Mouse (Mus musculus): Measurements from ENCODE around the gene Sgk1. TPM values are rescaled to one million over a fixed set of nuclear protein-coding genes. Genes with fewer than 3 reads are reported as not detected.

The Sgk1 gene
- total and polyA plus RNA-seq, 3 experiments, result 0.76 to 16.0 (median 4.3) TPM

GRCm38 (mm10) chr10:21991351-21991840 is 109.4 kb downstream of the Sgk1 start:
- no peak overlapping the region for H3K4me3 ChIP-seq (replicated peaks in 1 of 3; ENCODE audit: low read depth in 2 of 3, low read length in 2 of 3, poor library complexity in 1 of 3)
- no peak for TF ChIP-seq CHD2 (IDR thresholded peaks at IDR 0.05; ENCODE audit: low read length)
- TF ChIP-seq MAFK (IDR thresholded peaks at IDR 0.05; ENCODE audit: insufficient replicate concordance, low read length), result no peak
- no peak for TF ChIP-seq BHLHE40 (IDR thresholded peaks at IDR 0.05; ENCODE audit: low read depth, low read length)
- no peak for TF ChIP-seq USF1 (IDR thresholded peaks at IDR 0.05; ENCODE audit: low read depth, low read length)
- peak; percentile 50 for TF ChIP-seq RAD21 (IDR thresholded peaks at IDR 0.05; ENCODE audit: low read depth, low read length)
- TF ChIP-seq UBTF (IDR thresholded peaks at IDR 0.05; ENCODE audit: low read depth, low read length), result no peak
- peak in 1 of 2 experiments; percentile 56; a peak in 2 of 4 replicates for TF ChIP-seq CTCF (conservative IDR thresholded peaks at IDR 0.05 in 1 of 2, IDR thresholded peaks at IDR 0.05 in 1 of 2; ENCODE audit: low read depth in 2 of 2, low read length in 2 of 2)
- TF ChIP-seq RCOR1 (conservative IDR thresholded peaks at IDR 0.05; ENCODE audit: low read depth, low read length), result no peak
- peak; percentile 38 for TF ChIP-seq SMC3 (IDR thresholded peaks at IDR 0.05; ENCODE audit: low read depth, low read length)
- no peak for TF ChIP-seq ETS1 (conservative IDR thresholded peaks at IDR 0.05; ENCODE audit: low read depth, low read length)
- TF ChIP-seq TBP (conservative IDR thresholded peaks at IDR 0.05; ENCODE audit: low read depth, low read length), result no peak
- TF ChIP-seq SIN3A (IDR thresholded peaks at IDR 0.05; ENCODE audit: low read length), result no peak
- in situ Hi-C loops (cut with MboI; ENCODE audit: low pct_ligation_motif_present, low pct_unique_long_range_greater_than_20kb, low sequenced_read_pairs), result loop anchor here (25.0 kb wide), 1 partner anchor 379 kb away; no protein-coding TSS in a partner anchor
- peaks cover 9% of the 10 kb centered on the region for H3K27me3 ChIP-seq (replicated peaks)
- no peaks in the 10 kb centered on the region for H3K9me3 ChIP-seq (replicated peaks; ENCODE audit: low read length)
- no peak overlapping the region for H3K27ac ChIP-seq (ENCODE audit: insufficient read depth, low read depth)
- H3K36me3 ChIP-seq (replicated peaks in 1 of 2; ENCODE audit: control insufficient read depth in 1 of 2, insufficient read depth in 1 of 2, low read length in 1 of 2), result peaks cover 0 to 4% of the 10 kb centered on the region in 2 experiments
- H3K4me2 ChIP-seq (ENCODE audit: insufficient read depth, low read depth, poor library complexity, severe bottlenecking), result peak overlapping the region; percentile 68
- peaks cover 0 to 9% of the 10 kb centered on the region in 2 experiments; a peak in 2 of 4 replicates for H3K4me1 ChIP-seq (ENCODE audit: control insufficient read depth in 1 of 2, insufficient read depth in 2 of 2)
- no peaks in the 10 kb centered on the region for H3K79me2 ChIP-seq (replicated peaks; ENCODE audit: control insufficient read depth, extremely low read depth, insufficient read depth, poor library complexity, severe bottlenecking)
- dilution Hi-C loops (cut with MboI; ENCODE audit: extremely low pct_ligation_motif_present, extremely low pct_unique_long_range_greater_than_20kb, low sequenced_read_pairs), result no loop called here
- DNase-seq (ENCODE audit: extremely low read depth), result peak; percentile 27
- H3K9ac ChIP-seq (ENCODE audit: insufficient read depth, low read depth), result no peak overlapping the region

DNA sequence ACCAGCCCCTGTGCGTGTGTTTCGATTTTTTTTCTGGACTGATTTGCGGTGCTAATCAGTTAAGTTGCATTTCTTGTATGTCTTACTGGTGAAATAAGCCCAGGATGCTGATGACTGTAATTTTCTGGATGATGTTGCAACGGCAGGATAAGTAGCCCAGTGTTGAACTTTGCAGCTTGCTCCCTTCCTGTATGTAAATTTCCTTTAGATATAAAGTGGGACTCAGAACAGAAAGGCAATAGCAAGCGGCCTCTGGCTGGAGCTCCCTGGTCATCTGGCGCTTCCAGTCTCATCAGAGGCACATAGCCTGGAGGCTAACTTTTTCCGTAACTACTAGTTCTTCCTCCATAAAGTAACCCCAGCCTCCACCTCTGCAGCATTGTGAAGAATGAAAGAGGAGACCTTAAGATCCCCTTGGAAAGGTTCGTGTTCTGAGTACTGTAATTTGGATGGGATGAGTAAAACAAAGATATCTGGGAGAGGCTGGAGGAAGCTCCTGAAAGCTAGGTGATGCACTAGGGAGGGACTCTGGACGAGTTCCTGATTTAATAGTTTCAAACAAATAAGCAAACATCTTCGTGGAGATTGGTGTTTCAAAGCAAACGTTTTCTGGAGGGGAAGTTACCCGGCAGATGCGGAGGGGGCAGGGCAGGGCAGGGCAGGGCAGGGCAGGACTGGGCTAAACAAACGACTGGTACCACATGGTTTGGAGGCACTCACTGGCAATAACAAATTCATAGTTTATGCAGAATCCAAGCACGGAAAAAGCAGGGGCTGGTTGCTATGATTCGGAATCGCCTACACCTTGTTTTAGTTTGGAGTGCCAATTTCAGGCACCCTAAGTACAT is 110.2 kb downstream of the Sgk1 start:
- no peak overlapping the region for H3K9ac ChIP-seq (ENCODE audit: insufficient read depth, low read depth)
- no peak for TF ChIP-seq CHD1 (IDR thresholded peaks at IDR 0.05; ENCODE audit: low read depth, low read length)
- no peak for TF ChIP-seq ZC3H11A (IDR thresholded peaks at IDR 0.05; ENCODE audit: low read depth, low read length)
- no peak for TF ChIP-seq MAFK (IDR thresholded peaks at IDR 0.05; ENCODE audit: insufficient replicate concordance, low read length)
- TF ChIP-seq KAT2A (IDR thresholded peaks at IDR 0.05; ENCODE audit: insufficient replicate concordance, low read length), result no peak
- TF ChIP-seq NELFE (IDR thresholded peaks at IDR 0.05; ENCODE audit: low read depth, low read length), result no peak
- no peak for TF ChIP-seq SIN3A (IDR thresholded peaks at IDR 0.05; ENCODE audit: low read length)
- no peak for TF ChIP-seq UBTF (IDR thresholded peaks at IDR 0.05; ENCODE audit: low read depth, low read length)
- TF ChIP-seq POLR2AphosphoS2 (IDR thresholded peaks at IDR 0.05; ENCODE audit: low read depth, low read length), result no peak
- TF ChIP-seq USF2 (conservative IDR thresholded peaks at IDR 0.05; ENCODE audit: low read depth, low read length), result no peak
- no peak for TF ChIP-seq CTCF (conservative IDR thresholded peaks at IDR 0.05 in 1 of 2, IDR thresholded peaks at IDR 0.05 in 1 of 2; ENCODE audit: low read depth in 2 of 2, low read length in 2 of 2)
- TF ChIP-seq TCF12 (IDR thresholded peaks at IDR 0.05; ENCODE audit: low read depth, low read length), result no peak
- TF ChIP-seq ZKSCAN1 (IDR thresholded peaks at IDR 0.05; ENCODE audit: borderline replicate concordance, low read depth, low read length), result no peak
- no peak for TF ChIP-seq BHLHE40 (IDR thresholded peaks at IDR 0.05; ENCODE audit: low read depth, low read length)
- TF ChIP-seq ZNF384 (IDR thresholded peaks at IDR 0.05; ENCODE audit: low read depth, low read length), result no peak
- no peak for TF ChIP-seq MYC (IDR thresholded peaks at IDR 0.05; ENCODE audit: low read depth, low read length)
- TF ChIP-seq EP300 (IDR thresholded peaks at IDR 0.05; ENCODE audit: low read length), result no peak
- no peak for TF ChIP-seq MXI1 (IDR thresholded peaks at IDR 0.05; ENCODE audit: low read depth, low read length)
- no peak for TF ChIP-seq ZMIZ1 (IDR thresholded peaks at IDR 0.05; ENCODE audit: low read depth, low read length)
- no peak for TF ChIP-seq TBP (conservative IDR thresholded peaks at IDR 0.05; ENCODE audit: low read depth, low read length)
- H3K4me3 ChIP-seq (replicated peaks in 1 of 3; ENCODE audit: low read depth in 2 of 3, low read length in 2 of 3, poor library complexity in 1 of 3), result no peak overlapping the region
- peaks cover 9% of the 10 kb centered on the region for H3K27me3 ChIP-seq (replicated peaks)
- in situ Hi-C loops (cut with MboI; ENCODE audit: low pct_ligation_motif_present, low pct_unique_long_range_greater_than_20kb, low sequenced_read_pairs) (loop anchor here (25.0 kb wide), 1 partner anchor 380 kb away; no protein-coding TSS in a partner anchor), dilution Hi-C loops (cut with MboI; ENCODE audit: extremely low pct_ligation_motif_present, extremely low pct_unique_long_range_greater_than_20kb, low sequenced_read_pairs) (no loop called here)
- H3K9me3 ChIP-seq (replicated peaks; ENCODE audit: low read length), result no peaks in the 10 kb centered on the region
- H3K27ac ChIP-seq (ENCODE audit: insufficient read depth, low read depth), result no peak overlapping the region
- H3K36me3 ChIP-seq (replicated peaks in 1 of 2; ENCODE audit: control insufficient read depth in 1 of 2, insufficient read depth in 1 of 2, low read length in 1 of 2), result peaks cover 0 to 12% of the 10 kb centered on the region in 2 experiments
- H3K79me2 ChIP-seq (replicated peaks; ENCODE audit: control insufficient read depth, extremely low read depth, insufficient read depth, poor library complexity, severe bottlenecking), result no peaks in the 10 kb centered on the region
- H3K4me2 ChIP-seq (ENCODE audit: insufficient read depth, low read depth, poor library complexity, severe bottlenecking), result peak overlapping the region; percentile 68
- H3K4me1 ChIP-seq (ENCODE audit: control insufficient read depth in 1 of 2, insufficient read depth in 2 of 2), result peaks cover 0 to 11% of the 10 kb centered on the region in 2 experiments; a peak in 2 of 4 replicates
- DNase-seq (ENCODE audit: extremely low read depth), result no peak

Measured in CH12.LX (cell line).